Mouse (Mus musculus) heart, postnatal 25 days (tissue): ENCODE results near the gene Disc1. TPM values are rescaled to one million over a fixed set of nuclear protein-coding genes. Genes with fewer than 3 reads are reported as not detected.

Experiments used
- DNase-seq: peaks from one replicate; pipeline ENCODE4 v3.0.0; 2022; ENCODE audit warnings: low spot score
- intact Hi-C: fragments of 180-260 bp; cut with DNase I; formaldehyde crosslinking; loops from one replicate; pipeline ENCODE4 v1.15.1; 2025
- microRNA-seq: library from miRNA; unstranded; fragments of <30 nt; microRNA quantifications from one replicate; pipeline ENCODE4 v1.2.0, GENCODE M21; 2022
- total RNA-seq, 2 experiments: library from RNA; stranded (reverse); gene quantifications; 2 replicates each; pipeline ENCODE4 v1.2.3; 2021

Gene Disc1
- total RNA-seq, 2 experiments from 2014 or later: 1.7 to 3.0 TPM

DNA sequence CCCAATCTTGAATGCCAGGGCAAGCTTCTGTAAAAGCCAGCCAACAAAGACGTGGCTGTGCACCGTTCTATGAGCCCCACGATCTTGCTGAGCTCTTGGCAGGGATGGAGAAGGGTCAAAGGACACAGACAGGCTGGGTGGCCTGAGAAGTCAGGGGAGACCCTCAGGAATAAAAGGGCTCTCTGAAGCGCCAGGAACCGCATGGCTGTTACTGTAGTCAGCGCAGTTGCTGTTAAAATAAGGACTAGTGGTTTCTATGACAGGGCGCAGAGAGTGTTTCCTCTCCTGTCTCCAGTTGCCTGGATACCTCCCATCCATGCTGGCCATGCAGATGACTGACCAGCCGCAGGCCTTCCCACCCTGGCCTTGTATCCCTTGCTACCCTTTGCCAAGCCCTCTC, 231.4 kb downstream of the Disc1 start:
- intact Hi-C loops: no loop called here
- DNase-seq: peak; percentile 28

DNA sequence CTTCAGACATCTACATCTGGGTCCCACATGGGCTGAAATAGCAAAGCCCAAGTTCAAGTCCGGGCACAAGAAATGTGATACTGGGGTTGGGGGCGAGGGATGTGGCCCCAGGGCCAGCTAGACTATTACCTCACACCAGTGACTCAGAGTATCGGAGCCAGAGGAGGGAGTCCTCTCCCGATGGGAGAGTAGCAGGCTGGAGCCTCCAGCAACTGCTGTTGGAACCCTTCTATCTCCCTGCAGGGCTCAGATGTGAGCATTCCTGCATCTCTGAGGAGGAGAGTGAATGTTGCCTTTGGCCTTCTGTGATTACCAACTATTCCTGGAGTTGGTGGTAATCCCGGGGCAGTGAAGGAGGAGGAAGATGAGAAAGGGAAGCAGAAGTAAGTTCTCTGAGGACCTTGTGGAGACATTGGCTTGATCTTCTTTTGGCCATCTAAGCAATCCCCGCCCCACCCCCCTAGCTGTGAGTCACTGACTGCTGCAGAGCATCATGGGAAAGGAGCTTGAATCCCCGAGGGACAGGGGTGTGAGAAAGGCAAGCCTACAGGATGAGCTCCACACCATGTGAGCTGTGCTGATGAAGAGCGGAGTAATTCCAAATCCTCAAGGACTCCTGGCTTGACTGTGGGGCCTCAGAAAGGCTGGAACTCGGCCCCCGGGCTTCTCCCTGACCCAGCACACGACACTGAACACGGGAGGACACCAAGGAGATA, 232.1 kb downstream of the Disc1 start:
- DNase-seq: peak; percentile 84
- intact Hi-C loops: no loop called here

DNA sequence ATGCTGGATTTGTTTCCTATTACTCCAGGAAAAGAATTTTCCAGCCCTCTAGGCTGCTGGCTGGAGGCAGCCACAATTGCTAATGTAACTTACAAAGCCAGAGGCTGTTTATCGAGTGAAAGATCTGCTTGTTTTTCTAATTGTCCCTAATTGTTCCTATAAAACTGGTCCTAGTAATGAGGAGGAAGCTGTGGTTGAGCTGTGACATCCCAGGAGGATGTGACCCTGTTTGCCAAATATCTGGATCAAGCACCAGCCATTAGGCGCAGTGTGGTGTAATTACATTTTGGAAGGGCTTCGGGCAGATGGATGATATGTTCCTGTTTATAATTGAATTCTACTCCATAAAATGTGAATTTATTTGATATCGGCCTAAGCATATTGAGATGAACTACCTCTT, 233.3 kb downstream of the Disc1 start:
- intact Hi-C loops: no loop called here
- DNase-seq: no peak

DNA sequence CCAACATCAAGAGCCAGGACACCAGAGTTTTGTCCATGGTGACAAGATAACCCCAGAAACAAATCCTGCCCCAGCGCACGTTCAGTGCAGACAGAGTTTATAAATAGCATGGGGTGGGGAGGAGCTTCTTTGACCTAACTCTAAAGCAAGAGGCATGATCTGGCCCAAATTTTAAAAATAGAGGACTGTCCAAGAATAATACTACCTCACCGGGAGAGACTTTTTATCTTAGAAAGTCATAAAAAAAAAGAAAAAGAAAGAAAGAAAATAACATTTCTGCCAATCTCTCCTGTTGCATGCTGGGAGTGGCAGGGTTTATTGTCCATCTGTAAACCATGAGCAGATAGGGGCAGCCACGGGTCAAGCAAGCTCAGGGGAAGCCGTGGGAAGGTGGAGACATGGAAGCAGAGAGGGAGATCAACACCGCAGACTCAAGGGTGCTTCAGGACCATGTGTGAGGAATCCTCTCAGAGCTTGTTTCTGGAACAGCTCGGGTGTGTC, 233.9 kb downstream of the Disc1 start:
- intact Hi-C loops: no loop called here
- no peak for DNase-seq

DNA sequence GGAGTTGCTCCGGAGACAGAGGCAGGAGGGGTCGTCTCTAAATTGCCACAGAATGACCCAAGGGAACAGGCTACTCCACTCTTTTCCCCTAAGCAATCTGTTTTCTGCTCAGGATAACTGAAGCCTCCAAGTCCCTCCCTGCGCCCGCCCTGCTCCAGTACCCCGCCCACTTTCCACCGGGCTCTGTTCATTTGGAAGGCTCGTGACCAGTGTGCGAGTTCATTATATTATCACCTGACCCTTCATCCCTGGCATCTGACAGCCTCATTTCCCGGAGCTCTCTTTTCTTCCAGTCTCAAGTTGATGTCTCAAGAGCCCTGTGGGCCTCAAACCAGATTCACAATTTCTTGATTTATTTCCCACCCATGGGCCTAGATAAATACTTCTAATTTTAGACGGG, 237.5 kb downstream of the Disc1 start:
- peak; percentile 35 for DNase-seq
- intact Hi-C loops: loop anchor here (5.0 kb wide), 2 partner anchors 94 to 276 kb away; partner anchors contain the start of gene Sipa1l2

DNA sequence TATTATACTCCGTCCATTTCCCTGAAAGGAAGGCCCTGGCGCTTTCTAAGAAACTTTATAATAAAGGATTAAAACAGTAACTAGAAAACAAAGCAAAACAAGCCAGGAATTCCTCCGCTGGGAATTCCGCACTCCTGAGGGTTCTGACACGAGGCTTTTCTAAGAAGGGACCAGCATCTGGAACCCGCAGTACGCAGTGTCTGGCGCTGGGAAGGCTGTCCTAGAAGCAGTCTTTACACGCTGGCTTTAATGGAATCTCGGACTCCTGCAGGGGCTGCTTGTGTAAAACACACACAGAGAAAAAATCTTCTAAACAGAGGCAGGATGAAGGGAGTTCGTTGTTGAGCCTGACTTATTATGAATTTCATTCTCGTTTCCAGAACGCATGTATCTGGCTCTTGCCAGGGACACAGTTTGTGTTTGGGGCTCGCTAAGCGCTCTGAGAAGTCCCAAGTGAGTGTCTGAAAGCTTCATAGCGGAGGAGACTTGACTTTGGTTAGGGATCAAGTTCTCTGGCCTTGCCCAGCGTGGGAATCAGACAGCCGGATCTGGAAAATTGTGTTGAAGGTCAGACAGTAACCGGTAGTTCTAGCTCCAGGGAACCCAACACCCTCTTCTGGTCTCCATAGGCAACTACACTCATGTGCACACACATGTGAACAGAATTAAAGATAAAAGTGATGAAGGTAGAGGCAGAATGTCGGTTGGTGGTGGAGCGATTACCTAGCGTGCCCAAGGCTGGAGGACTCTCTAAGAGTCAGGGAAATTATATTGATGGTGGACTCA, 238.1 kb downstream of the Disc1 start:
- DNase-seq: no peak
- intact Hi-C loops: loop anchor here (2.0 to 5.0 kb wide), 3 partner anchors 95 to 275 kb away; partner anchors contain the start of gene Sipa1l2

DNA sequence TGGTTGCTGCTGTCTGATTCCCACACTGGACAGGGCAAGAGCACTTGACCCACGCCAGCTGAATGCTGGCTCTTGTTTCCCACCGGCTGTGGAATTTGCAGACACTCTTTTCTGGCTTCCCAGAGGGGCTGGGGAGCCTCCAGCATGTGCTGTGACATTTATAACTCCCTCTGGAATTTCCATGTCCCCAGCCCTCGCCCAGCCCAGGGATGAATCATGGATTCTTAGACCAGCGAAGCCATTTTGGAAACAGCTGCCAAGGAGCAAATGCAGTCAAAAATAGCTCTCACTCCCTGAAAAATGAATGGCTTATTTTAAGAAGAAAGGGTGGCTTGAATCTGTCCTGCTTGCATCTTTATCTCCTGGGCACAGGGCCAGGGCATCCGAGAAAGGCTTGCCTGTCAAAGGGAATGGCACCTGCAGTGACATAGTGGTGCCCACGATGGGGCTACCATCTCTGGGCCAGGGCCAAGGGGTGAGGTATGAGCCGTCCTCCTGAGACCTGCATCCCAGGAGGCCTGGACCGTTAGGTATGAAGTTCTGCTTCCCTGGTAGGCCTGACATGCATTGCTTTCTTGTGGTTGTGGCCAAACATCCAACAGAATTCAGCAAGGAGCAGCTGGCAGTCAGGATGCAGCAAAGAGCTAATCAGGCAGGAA, 239.1 kb downstream of the Disc1 start:
- intact Hi-C loops: loop anchor here (2.0 to 5.0 kb wide), 3 partner anchors 96 to 274 kb away; partner anchors contain the start of gene Sipa1l2
- DNase-seq: peak; percentile 67

DNA sequence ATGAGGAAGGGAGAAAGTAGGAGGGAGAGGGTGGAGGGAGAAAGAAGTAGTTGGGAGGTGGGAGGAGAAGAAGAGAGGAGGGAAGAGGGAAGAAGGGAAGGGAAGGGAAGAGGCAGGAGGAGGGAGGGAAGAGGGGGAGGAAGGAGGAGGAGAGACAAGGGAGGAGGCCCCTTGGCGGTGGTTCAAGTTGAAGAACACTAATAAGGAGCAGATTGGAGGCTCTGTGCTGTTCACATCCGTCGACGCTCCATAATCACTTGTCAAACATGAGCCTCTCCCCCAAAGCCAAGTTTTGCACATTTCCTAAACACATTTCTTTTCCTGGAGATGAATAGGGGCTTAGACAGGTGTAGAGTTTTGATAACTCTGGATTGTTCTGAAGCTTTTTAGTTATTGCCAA, 245.3 kb downstream of the Disc1 start:
- intact Hi-C loops: no loop called here
- DNase-seq: no peak

DNA sequence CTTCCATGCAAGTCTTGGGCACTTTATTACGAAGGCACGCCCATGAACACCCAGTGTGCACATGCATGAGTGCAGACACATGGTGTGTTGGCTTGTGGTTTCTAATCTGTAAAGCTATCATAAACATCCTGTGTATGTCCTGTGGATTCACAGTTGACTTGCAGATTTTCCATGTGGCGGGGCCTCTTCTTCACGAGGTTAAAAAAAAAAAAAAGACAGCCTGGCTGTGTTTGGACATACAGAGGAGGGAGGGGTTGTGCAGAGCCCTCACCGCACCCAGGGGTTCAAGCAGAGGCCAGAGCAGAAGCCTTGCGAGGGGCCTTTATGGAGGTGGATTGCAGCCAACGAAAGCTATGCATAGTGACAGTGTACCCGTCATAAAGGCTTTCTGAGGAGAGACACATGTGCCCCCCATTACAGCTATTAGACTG, 248.0 kb downstream of the Disc1 start:
- intact Hi-C loops: no loop called here
- DNase-seq: no peak

DNA sequence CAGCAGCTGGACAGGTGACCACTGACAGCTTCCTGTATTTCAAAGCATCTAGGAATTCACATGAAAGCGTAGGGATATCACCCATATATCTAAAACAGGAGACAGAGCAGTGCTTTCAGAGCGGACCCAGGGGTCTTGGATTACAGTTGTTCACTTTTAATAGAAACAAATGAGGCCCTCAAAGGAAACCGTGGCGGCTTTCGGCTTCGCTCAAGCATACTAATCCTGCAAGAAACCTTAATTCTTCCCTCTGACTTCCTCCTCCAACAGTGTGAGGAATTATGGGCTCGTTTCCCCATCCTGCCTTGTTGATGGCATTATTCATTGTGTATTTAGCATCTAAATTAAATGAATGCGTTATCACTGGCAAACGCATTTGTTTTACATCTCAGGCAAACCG, 252.7 kb downstream of the Disc1 start:
- no peak for DNase-seq
- intact Hi-C loops: no loop called here

DNA sequence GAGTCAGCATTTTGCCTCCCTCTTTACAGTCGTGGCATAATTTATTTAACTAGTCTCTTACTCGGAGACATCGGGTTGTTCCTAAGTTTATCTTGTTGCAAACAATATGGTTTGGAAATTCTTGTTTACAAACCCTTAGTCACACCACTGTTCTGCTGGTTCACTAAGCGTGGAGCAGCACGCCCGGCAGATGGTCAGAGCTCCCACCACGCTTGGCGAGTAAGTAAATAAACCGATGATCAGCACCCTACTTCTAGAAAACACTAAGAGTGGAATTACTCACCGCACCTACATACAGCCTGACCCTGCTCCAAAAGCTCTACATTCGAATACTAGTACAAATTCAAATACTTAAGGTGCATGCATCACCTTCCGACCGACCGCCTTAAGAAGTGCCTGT, 256.0 kb downstream of the Disc1 start:
- intact Hi-C loops: no loop called here
- DNase-seq: no peak

Small RNA genes within 50 kb of the gene (microRNA-seq; reads per million reads assigned to microRNA genes)
- not detected for gene Gm22197

Other genes starting within 250 kb of the Disc1 start
- gene Gnpat, start 191.2 kb upstream of the Disc1 start, total RNA-seq: 100 to 1,000 TPM; 168 to 181 TPM
- gene 2810004N23Rik, start 191.1 kb upstream of the Disc1 start, total RNA-seq: 10 to 100 TPM; 39.7 to 45.5 TPM
- gene Exoc8, start 156.5 kb upstream of the Disc1 start, total RNA-seq: 10 to 100 TPM; 18.9 to 19.2 TPM
- 10 to 100 TPM in 1 of 2 experiments, 1 to 10 TPM in 1; 9.5 to 12.2 TPM for gene Sprtn, start 156.3 kb upstream of the Disc1 start, total RNA-seq
- gene Egln1, start 104.9 kb upstream of the Disc1 start, total RNA-seq: 100 to 1,000 TPM; 272 to 278 TPM
- gene Tsnax, start 41.2 kb upstream of the Disc1 start, total RNA-seq: 10 to 100 TPM; 71.0 to 71.6 TPM